ENCODE assay signal across 10 mouse cellular contexts in the genomic region with DNA sequence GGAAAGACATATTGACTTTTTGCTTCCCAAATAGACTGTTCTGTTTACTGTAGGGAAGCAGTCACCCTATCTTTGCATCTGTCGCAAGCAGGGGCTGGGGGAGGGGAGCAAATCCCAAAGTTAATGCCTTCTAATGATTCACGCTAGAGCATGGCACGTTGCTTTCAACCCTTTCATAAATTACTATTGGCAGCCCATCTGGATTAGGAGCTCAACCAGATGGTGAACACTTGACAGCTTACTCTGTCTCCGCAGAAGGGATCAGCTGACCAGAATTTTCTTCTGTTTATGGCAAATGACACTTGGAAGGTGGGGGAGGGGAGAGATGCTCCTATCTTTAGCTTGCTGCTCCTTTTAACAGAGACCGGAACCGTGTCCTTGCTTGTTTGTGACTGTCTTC.
A peak's percentile ranks its signal among the peaks of the same experiment; 100 is the strongest.
DNase-seq lines count a peak whose midpoint lies in the region; ATAC-seq and TF ChIP-seq lines count a peak whose summit lies in the region.
"Had no signal": no experiment of that assay in that cellular context is flagged by ENCODE, and none has a peak within 500 bp of the region (broad histone marks: within the 10 kb centered on the region; RNA-seq: fewer than 3 reads in every experiment).

No protein-coding gene starts in this region.

- WGBS in intestine, postnatal 0 days, result 42% methylated on average over 6 of the region's 6 CpGs
- WGBS in heart, embryonic 11.5 days (ENCODE audit: insufficient replicate concordance), result 48% methylated on average over 6 of the region's 6 CpGs

- no peak for TF ChIP-seq CTCF in intestine, postnatal 0 days (IDR thresholded peaks at IDR 0.05; ENCODE audit: low read depth)

- no peaks in the 10 kb centered on the region for H3K4me1 ChIP-seq in intestine, postnatal 0 days (replicated peaks; ENCODE audit: control insufficient read depth, insufficient read depth, low read length)
- no peaks in the 10 kb centered on the region for H3K4me1 ChIP-seq in heart, embryonic 11.5 days (ENCODE audit: control insufficient read depth, insufficient read depth, low read length)

- no peak overlapping the region for H3K27ac ChIP-seq in intestine, postnatal 0 days (ENCODE audit: low read depth, low read length)
- H3K27ac ChIP-seq in heart, embryonic 11.5 days (ENCODE audit: low read depth, low read length), result no peak overlapping the region

- peak; percentile 45 for DNase-seq in cerebellum, postnatal 14 days
- DNase-seq in cerebellum, postnatal 36 days, result no peak
- peak; percentile 11 for DNase-seq in right cerebral cortex, postnatal 14 days
- DNase-seq in right cerebral cortex, adult 18-20 months, result no peak
- DNase-seq in layer of hippocampus, postnatal 36 days, result peak; percentile 42 to 46
- no peak for DNase-seq in spleen, adult 18-20 months
- DNase-seq: kidney, adult 9 months had no signal

- no peaks in the 10 kb centered on the region for H3K36me3 ChIP-seq in intestine, postnatal 0 days (ENCODE audit: control insufficient read depth, insufficient read depth)
- no peaks in the 10 kb centered on the region; the same call in 1 of the 2 replicates for H3K36me3 ChIP-seq in heart, embryonic 11.5 days (ENCODE audit: control insufficient read depth, insufficient read depth, low read length)

- ATAC-seq in intestine, postnatal 0 days, result no peak
- no peak for ATAC-seq in heart, embryonic 11.5 days (replicated peaks; ENCODE audit: insufficient number of reproducible peaks, low FRiP score, low TSS enrichment)

- no peaks in the 10 kb centered on the region for H3K9me3 ChIP-seq in intestine, postnatal 0 days (ENCODE audit: control insufficient read depth)
- H3K9me3 ChIP-seq in heart, embryonic 11.5 days (replicated peaks; ENCODE audit: control insufficient read depth, low read length), result no peaks in the 10 kb centered on the region

- H3K27me3 ChIP-seq in intestine, postnatal 0 days (replicated peaks; ENCODE audit: control insufficient read depth, insufficient read depth, low read length), result no peaks in the 10 kb centered on the region
- no peaks in the 10 kb centered on the region for H3K27me3 ChIP-seq in heart, embryonic 11.5 days (ENCODE audit: control insufficient read depth, insufficient read depth, low read length)

- H3K4me3 ChIP-seq in intestine, postnatal 0 days (ENCODE audit: low read depth, low read length), result no peak overlapping the region
- no peak overlapping the region for H3K4me3 ChIP-seq in heart, embryonic 11.5 days (ENCODE audit: low read depth, low read length)

- H3K9ac ChIP-seq in intestine, postnatal 0 days (ENCODE audit: low read depth, low read length), result no peak overlapping the region
- no peak overlapping the region for H3K9ac ChIP-seq in heart, embryonic 11.5 days (ENCODE audit: low read depth, low read length)

- H3K4me2 ChIP-seq in intestine, postnatal 0 days (replicated peaks; ENCODE audit: low read depth), result no peak overlapping the region
- H3K4me2 ChIP-seq in heart, embryonic 11.5 days, result no peak overlapping the region
- H3K4me2 ChIP-seq: liver, embryonic 11.5 days had no signal

Comparison
In these comparisons a context has a peak if more than half of its experiments do, and no peak if none do; other contexts are left out.
1. DNase-seq: peak in cerebellum, postnatal 14 days (2 of 2), right cerebral cortex, postnatal 14 days (single experiment) and layer of hippocampus, postnatal 36 days (2 of 2); none in cerebellum, postnatal 36 days (0 of 2), right cerebral cortex, adult 18-20 months (single experiment) and spleen, adult 18-20 months (0 of 2).